Mouse (Mus musculus) cerebellum, adult 2 months (tissue): ENCODE results near the gene Lypla2. TPM values are rescaled to one million over a fixed set of nuclear protein-coding genes. Genes with fewer than 3 reads are reported as not detected.

Source experiments
- DNase-seq, 2 experiments: peaks; one replicate each; pipeline ENCODE4 v3.0.0; 2021
- H3K27ac ChIP-seq: fragments of 200-500 bp; 2 replicates; pipeline ENCODE4 v1.5.1; 2012; ENCODE audit warnings: low read length, control low read depth, inconsistent platforms; ENCODE audit not compliant: insufficient read depth
- H3K27me3 ChIP-seq: fragments of 200-500 bp; 2 replicates; pipeline ENCODE4 v1.6.1; 2012; ENCODE audit warnings: inconsistent platforms, mild to moderate bottlenecking, low read length, moderate library complexity; ENCODE audit not compliant: control insufficient read depth, insufficient read depth
- H3K4me1 ChIP-seq: fragments of 200-500 bp; 2 replicates; pipeline ENCODE4 v1.6.1; 2011; ENCODE audit warnings: low read length; ENCODE audit not compliant: control insufficient read depth, insufficient read depth
- H3K4me3 ChIP-seq: fragments of 200-500 bp; replicated peaks from 2 replicates; pipeline ENCODE3; 2011; ENCODE audit warnings: mild to moderate bottlenecking, low read depth, low read length, control low read depth; ENCODE audit not compliant: insufficient read depth
- CTCF ChIP-seq: fragments of 200-500 bp; IDR thresholded peaks from 2 replicates; pipeline ENCODE4 v1.5.1; 2011; ENCODE audit warnings: low read depth, mild to moderate bottlenecking, control low read depth, low read length, moderate library complexity, borderline replicate concordance; ENCODE audit not compliant: insufficient read depth
- POLR2A ChIP-seq: fragments of 200-500 bp; IDR thresholded peaks from 2 replicates; pipeline ENCODE4 v1.6.1; 2011; ENCODE audit warnings: low read length, control low read depth, borderline replicate concordance; ENCODE audit not compliant: insufficient read depth
- WGBS: fragments of 180-500 bp; shearing (Covaris S2); methylation state at CpG from one replicate; pipeline ENCODE4 v1.1.7; 2018; 5-methylcytosine and 5-hydroxymethylcytosine counted together
- polyA plus RNA-seq: library from polyadenylated mRNA; depleted of rRNA; stranded (reverse); fragments of >200 nt; gene quantifications from 2 replicates; pipeline ENCODE4 v1.2.3, GENCODE M21; 2012

Lypla2 gene
- polyA plus RNA-seq, 1 experiment: 123 TPM

- H3K4me1 ChIP-seq: no peaks in the 10 kb centered on the region
Observed at GRCm38 (mm10) chr4:135931832-135932231, 40.6 kb downstream of the Lypla2 start.

GRCm38 (mm10) chr4:135930239-135930638 is 42.2 kb downstream of the Lypla2 start:
- WGBS: 96% methylated on average over 8 of the region's 8 CpGs
- DNase-seq: no peak
- H3K4me1 ChIP-seq: no peaks in the 10 kb centered on the region
- no peak overlapping the region for H3K27ac ChIP-seq
- H3K27me3 ChIP-seq: no peaks in the 10 kb centered on the region
- no peak for TF ChIP-seq CTCF
- no peak for TF ChIP-seq POLR2A
- H3K4me3 ChIP-seq: no peak overlapping the region

More at GRCm38 (mm10) chr4:135931832-135932231, 40.6 kb downstream of the Lypla2 start:
- no peak for DNase-seq
- Histone ChIP-seq H3K27me3 (no peaks in the 10 kb centered on the region), H3K27ac (no peak overlapping the region), H3K4me3 (no peak overlapping the region)
- 67% methylated on average over 5 of the region's 5 CpGs for WGBS
- TF ChIP-seq CTCF (peak; percentile 68), POLR2A (no peak)

- TF ChIP-seq CTCF (no peak), POLR2A (no peak)
Observed at GRCm38 (mm10) chr4:135929828-135930227, 42.6 kb downstream of the Lypla2 start.

GRCm38 (mm10) chr4:135929405-135929804 is 43.0 kb downstream of the Lypla2 start:
- no peak for DNase-seq
- TF ChIP-seq POLR2A (no peak), CTCF (no peak)
- Histone ChIP-seq H3K27ac (no peak overlapping the region), H3K4me3 (no peak overlapping the region), H3K27me3 (no peaks in the 10 kb centered on the region), H3K4me1 (no peaks in the 10 kb centered on the region)
- 91% methylated on average over 5 of the region's 5 CpGs for WGBS

More at GRCm38 (mm10) chr4:135929828-135930227, 42.6 kb downstream of the Lypla2 start:
- Histone ChIP-seq H3K4me1 (no peaks in the 10 kb centered on the region), H3K27ac (no peak overlapping the region), H3K27me3 (no peaks in the 10 kb centered on the region), H3K4me3 (no peak overlapping the region)
- no peak for DNase-seq
- WGBS: 91% methylated on average over 9 of the region's 9 CpGs

- WGBS: 81% methylated on average over 9 of the region's 9 CpGs
- H3K27me3 ChIP-seq: no peaks in the 10 kb centered on the region
- no peak overlapping the region for H3K27ac ChIP-seq
- DNase-seq: no peak
- H3K4me1 ChIP-seq: no peaks in the 10 kb centered on the region
- no peak for TF ChIP-seq POLR2A
- TF ChIP-seq CTCF: no peak
- no peak overlapping the region for H3K4me3 ChIP-seq
Observed at GRCm38 (mm10) chr4:135928376-135928775, 44.0 kb downstream of the Lypla2 start.

GRCm38 (mm10) chr4:135926861-135927260 is 45.6 kb downstream of the Lypla2 start:
- TF ChIP-seq CTCF (no peak), POLR2A (no peak)
- no peak for DNase-seq
- H3K4me3 ChIP-seq: no peak overlapping the region
- 96% methylated on average over 3 of the region's 3 CpGs for WGBS
- no peak overlapping the region for H3K27ac ChIP-seq
- no peaks in the 10 kb centered on the region for H3K27me3 ChIP-seq
- H3K4me1 ChIP-seq: no peaks in the 10 kb centered on the region; the same call in 1 of the 2 replicates

GRCm38 (mm10) chr4:135926195-135926808 is 46.1 kb downstream of the Lypla2 start:
- Histone ChIP-seq H3K4me3 (no peak overlapping the region), H3K4me1 (no peaks in the 10 kb centered on the region; the same call in 1 of the 2 replicates), H3K27me3 (no peaks in the 10 kb centered on the region), H3K27ac (no peak overlapping the region)
- TF ChIP-seq CTCF (no peak), POLR2A (no peak)
- no peak for DNase-seq
- 92% methylated on average over 10 of the region's 10 CpGs for WGBS

GRCm38 (mm10) chr4:135925341-135925740 is 47.1 kb downstream of the Lypla2 start:
- no peak for DNase-seq
- WGBS: 67% methylated on average over 5 of the region's 5 CpGs
- no peak for TF ChIP-seq CTCF
- TF ChIP-seq POLR2A: no peak
- no peak overlapping the region for H3K4me3 ChIP-seq
- H3K4me1 ChIP-seq: no peaks in the 10 kb centered on the region; the same call in 1 of the 2 replicates
- H3K27ac ChIP-seq: no peak overlapping the region
- no peaks in the 10 kb centered on the region for H3K27me3 ChIP-seq
